Mouse (Mus musculus) lung, embryonic 14.5 days (tissue): ENCODE results near the gene Dcst2. TPM values are rescaled to one million over a fixed set of nuclear protein-coding genes. Genes with fewer than 3 reads are reported as not detected.

Experiments
- ATAC-seq: fragments of 200-750 bp; cut with Nextera tagmentation; 2 replicates; pipeline ENCODE4 v1.8.0; 2017; ENCODE audit warnings: mild to moderate bottlenecking, moderate TSS enrichment, moderate library complexity; ENCODE audit not compliant: insufficient read depth
- DNase-seq: peaks from one replicate; pipeline ENCODE4 v3.0.0-alpha.2; 2015
- H3K27ac ChIP-seq: fragments of 300-500 bp; sonication (generic); 2 replicates; pipeline ENCODE4 v1.5.1; 2014; ENCODE audit warnings: low read depth, mild to moderate bottlenecking, moderate library complexity
- H3K27me3 ChIP-seq: fragments of 300-500 bp; sonication (generic); 2 replicates; pipeline ENCODE4 v1.6.1; 2014; ENCODE audit warnings: low read length, control low read depth; ENCODE audit not compliant: insufficient read depth
- H3K36me3 ChIP-seq: fragments of 300-500 bp; sonication (generic); 2 replicates; pipeline ENCODE4 v1.6.1; 2014; ENCODE audit warnings: control low read depth; ENCODE audit not compliant: insufficient read depth
- H3K4me1 ChIP-seq: fragments of 300-500 bp; sonication (generic); 2 replicates; pipeline ENCODE4 v1.6.1; 2014; ENCODE audit warnings: antibody characterized with exemption, control low read depth; ENCODE audit not compliant: insufficient read depth
- H3K4me2 ChIP-seq: fragments of 300-500 bp; sonication (generic); 2 replicates; pipeline ENCODE4 v1.6.1; 2014; ENCODE audit warnings: mild to moderate bottlenecking
- H3K4me3 ChIP-seq: fragments of 300-500 bp; sonication (generic); 2 replicates; pipeline ENCODE4 v1.5.1; 2014; ENCODE audit warnings: low read depth, low read length
- H3K9ac ChIP-seq: fragments of 300-500 bp; sonication (generic); 2 replicates; pipeline ENCODE4 v1.6.1; 2014
- H3K9me3 ChIP-seq: fragments of 300-500 bp; sonication (generic); 2 replicates; pipeline ENCODE4 v1.6.1; 2016; ENCODE audit warnings: low read depth, low read length, control low read depth
- CTCF ChIP-seq: IDR thresholded peaks from 2 replicates; pipeline ENCODE4 v1.5.1; 2016; ENCODE audit warnings: antibody characterized with exemption, low read depth
- WGBS: fragments of 180-500 bp; shearing (Covaris S2); extraction: QIAGEN DNeasy Blood & Tissue Kit; methylation state at CpG from one replicate; pipeline ENCODE4 v1.1.7; 2014; 5-methylcytosine and 5-hydroxymethylcytosine counted together
- polyA plus RNA-seq: library from polyadenylated mRNA; unstranded; fragments of >200 nt; fragmentation: Nextera tagmentation; extraction: Ambion mirVana; gene quantifications from 2 replicates; pipeline ENCODE4 v1.2.1, GENCODE M21; 2014

Dcst2 gene
- polyA plus RNA-seq: 0.17 TPM in 1 of 2 replicates, not detected in the other

DNA sequence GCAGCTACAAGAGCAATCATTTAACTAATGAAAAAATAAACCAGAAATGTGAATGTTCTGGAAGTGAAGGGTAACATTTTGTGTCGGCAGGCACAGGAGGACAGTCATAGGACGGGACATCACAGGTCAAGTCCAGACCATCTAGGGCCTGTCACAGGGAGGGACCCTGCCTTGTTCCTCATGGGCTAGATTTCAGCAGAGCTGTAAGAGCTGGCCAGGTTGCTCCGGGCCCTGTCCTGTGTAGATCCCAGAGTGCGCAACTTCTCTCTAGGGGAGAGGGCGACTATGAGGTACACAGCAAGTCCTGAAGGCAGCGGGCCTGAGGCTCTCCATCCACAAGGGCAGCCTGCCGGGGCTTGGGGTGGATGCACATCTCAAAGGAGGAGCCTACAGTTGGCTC is at the start of gene Dcst2:
TSS of gene Dcst2 (plus strand) at position 301 of the 400 bp plus-strand sequence.
- WGBS: 80% methylated on average over 7 of the region's 7 CpGs
- Histone ChIP-seq H3K36me3 (no peaks in the 10 kb centered on the region), H3K9ac (no peak within 1 kb of the TSS), H3K9me3 (no peaks in the 10 kb centered on the region), H3K27me3 (no peaks in the 10 kb centered on the region), H3K4me2 (no peak within 1 kb of the TSS), H3K4me1 (no peaks in the 10 kb centered on the region), H3K27ac (no peak within 1 kb of the TSS), H3K4me3 (no peak within 1 kb of the TSS)
- ATAC-seq (no peak), DNase-seq (no peak)
- no peak for TF ChIP-seq CTCF

DNA sequence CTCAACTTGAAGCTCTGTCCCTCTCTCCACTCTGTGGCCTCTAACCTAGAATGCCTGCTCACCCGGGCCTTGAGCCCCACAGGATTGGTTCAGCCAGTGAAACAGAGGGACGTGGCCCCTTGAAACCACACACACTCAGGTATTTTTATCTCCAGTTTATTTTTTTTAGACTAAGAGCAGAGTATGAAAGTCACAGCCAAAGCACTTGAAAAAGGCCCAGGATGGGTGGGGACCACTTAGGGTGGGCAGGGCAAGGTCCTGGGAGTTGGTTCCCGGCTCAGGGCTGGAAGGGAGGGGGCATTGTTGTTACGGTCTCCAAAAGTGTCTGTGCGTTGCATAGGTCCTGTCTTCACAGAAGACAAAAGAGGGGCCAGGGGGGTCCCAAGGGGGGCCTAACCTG is 47.4 kb upstream of the Dcst2 start:
- Histone ChIP-seq H3K9me3 (no peaks in the 10 kb centered on the region), H3K4me2 (peak overlapping the region; percentile 77; the same call in 1 of the 2 replicates), H3K27ac (peak overlapping the region; percentile 64; the same call in 1 of the 2 replicates), H3K4me3 (no peak overlapping the region), H3K4me1 (peaks cover 14% of the 10 kb centered on the region), H3K27me3 (peaks cover 19% of the 10 kb centered on the region), H3K9ac (no peak overlapping the region), H3K36me3 (no peaks in the 10 kb centered on the region)
- DNase-seq (peak; percentile 10), ATAC-seq (no peak)
- WGBS: 33% methylated on average over 5 of the region's 5 CpGs
- no peak for TF ChIP-seq CTCF

DNA sequence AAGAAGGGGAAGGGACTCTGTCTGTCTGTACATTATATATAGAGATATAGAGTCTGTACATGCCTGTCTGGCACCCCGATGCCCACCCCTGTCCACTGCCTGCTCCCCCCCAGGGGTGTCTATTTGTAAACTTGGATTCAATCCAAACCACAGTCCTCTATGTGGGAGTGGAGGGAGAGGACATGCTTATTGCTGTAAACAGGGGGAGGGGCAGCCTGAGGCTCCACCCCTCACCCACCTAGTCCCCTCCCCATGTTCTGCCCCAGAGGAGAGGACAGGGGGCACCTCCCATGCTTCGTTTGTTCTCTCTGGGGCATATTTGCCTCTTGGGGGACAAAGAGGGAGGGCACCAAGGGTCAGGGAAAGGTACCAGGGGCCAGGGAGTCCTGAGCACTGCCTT is 47.0 kb upstream of the Dcst2 start:
- Histone ChIP-seq H3K4me1 (peaks cover 19% of the 10 kb centered on the region), H3K4me2 (peak overlapping the region; percentile 77), H3K9me3 (no peaks in the 10 kb centered on the region), H3K36me3 (no peaks in the 10 kb centered on the region), H3K27ac (0 out of 2 replicates have a peak overlapping the region, but pooled peaks have one; percentile 42), H3K9ac (peak overlapping the region; percentile 52; the same call in 1 of the 2 replicates), H3K27me3 (peaks cover 24% of the 10 kb centered on the region), H3K4me3 (peak overlapping the region; percentile 37)
- DNase-seq (peak; percentile 27), ATAC-seq (no peak)
- 40% methylated on average over 2 of the region's 2 CpGs for WGBS
- no peak for TF ChIP-seq CTCF

DNA sequence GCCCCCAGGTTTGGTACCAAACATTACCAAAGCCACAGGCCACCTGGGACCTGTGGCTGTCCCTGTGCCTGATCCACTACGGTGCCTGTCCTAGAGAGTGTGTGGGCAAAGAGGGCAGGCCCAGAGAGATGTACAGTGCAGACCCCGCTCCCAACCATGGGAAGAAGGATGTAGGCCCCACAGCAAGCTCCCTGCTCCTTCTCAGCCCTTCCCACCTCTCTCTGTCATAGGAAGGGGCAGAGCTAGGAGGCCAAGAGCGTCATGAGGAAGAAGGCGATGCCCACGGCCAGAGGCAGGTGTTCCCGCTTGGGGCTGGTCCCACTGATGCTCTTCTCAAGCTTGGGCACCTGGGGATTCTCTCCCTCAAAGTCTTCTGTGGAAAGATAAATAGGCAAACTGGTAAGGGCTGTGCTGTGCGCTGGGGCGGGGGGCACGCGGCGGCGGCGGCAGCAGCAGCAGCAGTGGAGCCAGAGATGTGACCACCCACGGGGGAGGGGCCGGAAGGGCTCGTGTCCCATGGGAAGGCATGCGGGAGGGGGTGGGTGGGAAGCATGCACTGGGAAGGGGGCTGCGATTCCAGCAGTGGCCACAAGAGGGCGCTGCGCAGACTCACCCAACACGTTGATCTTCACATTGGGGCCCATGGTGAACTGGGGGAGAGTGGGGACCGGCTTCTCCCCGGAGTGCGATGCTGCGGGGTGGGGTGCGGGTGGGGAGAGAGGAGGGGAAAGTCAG is 46.4 kb upstream of the Dcst2 start:
- 0 out of 2 replicates have a peak overlapping the region, but pooled peaks have one; percentile 42 for H3K27ac ChIP-seq

DNA sequence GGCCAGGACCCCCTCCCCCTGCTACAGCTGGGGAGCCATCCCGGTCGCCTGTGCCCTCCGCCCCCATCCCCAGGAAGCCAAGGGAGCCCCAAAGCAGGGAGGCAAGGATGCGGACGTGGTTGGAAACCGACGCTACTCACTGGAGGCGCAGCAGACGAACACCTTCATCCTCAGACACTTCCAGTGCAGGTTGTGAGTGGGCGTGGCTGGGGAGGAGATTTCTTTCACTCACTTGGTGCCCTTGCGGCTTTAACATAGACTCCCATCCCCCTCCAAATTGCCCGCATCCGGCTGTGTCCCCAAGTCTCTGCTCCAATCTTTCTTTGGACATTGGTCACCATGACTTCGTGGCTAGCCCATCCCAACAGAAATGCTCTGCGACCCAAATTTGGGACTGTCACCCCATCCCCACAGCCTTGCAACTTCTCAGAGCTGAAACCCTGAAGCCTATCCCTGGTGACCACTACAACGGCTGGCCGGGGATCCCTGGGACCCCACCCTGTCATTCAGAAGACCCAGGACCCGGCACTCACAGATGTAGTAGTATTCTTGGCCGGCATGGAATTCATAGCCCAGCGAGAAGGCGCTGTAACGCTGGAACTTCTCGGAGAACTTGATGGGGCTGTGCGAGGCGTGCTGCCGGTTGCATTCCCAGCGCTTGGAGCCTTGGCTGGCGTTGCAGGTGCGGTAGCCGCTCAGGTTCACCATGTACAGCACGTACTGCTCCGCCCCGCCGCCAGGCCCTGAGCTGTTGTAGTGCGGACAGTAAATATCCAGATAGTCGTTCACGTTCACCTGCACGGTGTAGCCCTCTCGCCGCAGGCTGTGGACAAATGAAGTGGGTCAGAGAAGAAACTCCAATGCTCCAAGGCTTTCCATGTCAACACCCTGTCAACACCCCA is 45.6 kb upstream of the Dcst2 start:
- DNase-seq: no peak
- H3K36me3 ChIP-seq: no peaks in the 10 kb centered on the region
- peak overlapping the region; percentile 37 for H3K4me3 ChIP-seq
- H3K27ac ChIP-seq: no peak overlapping the region
- 10% methylated on average over 39 of the region's 40 CpGs for WGBS
- ATAC-seq: peak; percentile 5; the same call in 1 of the 2 replicates
- H3K4me1 ChIP-seq: peaks cover 27% of the 10 kb centered on the region
- no peaks in the 10 kb centered on the region for H3K9me3 ChIP-seq
- peaks cover 37% of the 10 kb centered on the region for H3K27me3 ChIP-seq
- TF ChIP-seq CTCF: no peak
- peak overlapping the region; percentile 77 for H3K4me2 ChIP-seq
- no peak overlapping the region for H3K9ac ChIP-seq

More for the DNA sequence above, 46.4 kb upstream of the Dcst2 start:
- Histone ChIP-seq H3K4me3 (peak overlapping the region; percentile 37), H3K27me3 (peaks cover 29% of the 10 kb centered on the region), H3K4me2 (peak overlapping the region; percentile 77), H3K9ac (peak overlapping the region; percentile 52), H3K4me1 (peaks cover 19% of the 10 kb centered on the region), H3K36me3 (no peaks in the 10 kb centered on the region), H3K9me3 (no peaks in the 10 kb centered on the region)
- TF ChIP-seq CTCF: peak; percentile 97
- DNase-seq (peak; percentile 92), ATAC-seq (peak; percentile 33)
- WGBS: 4% methylated on average over 25 of the region's 26 CpGs

DNA sequence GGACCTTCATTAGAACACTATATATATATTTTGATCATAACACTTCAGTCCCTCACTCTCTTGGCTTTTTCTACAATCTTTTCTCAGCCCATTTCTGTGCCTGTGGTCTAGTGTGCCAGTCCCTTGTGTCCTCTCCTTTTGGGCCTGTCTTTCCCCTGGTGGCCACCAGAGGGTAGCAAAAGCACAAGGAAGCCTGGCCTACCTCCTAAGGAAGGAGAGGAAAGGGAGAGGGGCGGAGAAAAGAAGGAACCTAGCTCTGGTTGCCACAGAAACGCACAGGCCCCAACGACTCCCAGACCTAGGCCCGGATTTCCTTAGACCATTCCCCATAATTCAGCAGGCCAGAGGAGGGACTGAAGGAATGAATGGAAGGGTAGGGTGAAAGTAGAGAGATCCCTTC is 44.9 kb upstream of the Dcst2 start:
- ATAC-seq: peak; percentile 16
- Histone ChIP-seq H3K9me3 (no peaks in the 10 kb centered on the region), H3K4me3 (no peak overlapping the region), H3K4me2 (peak overlapping the region; percentile 77), H3K27ac (no peak overlapping the region), H3K36me3 (no peaks in the 10 kb centered on the region), H3K4me1 (peaks cover 32% of the 10 kb centered on the region), H3K27me3 (peaks cover 44% of the 10 kb centered on the region), H3K9ac (no peak overlapping the region)
- peak; percentile 95 for DNase-seq
- 2% methylated on average over 4 of the region's 4 CpGs for WGBS
- peak; percentile 98 for TF ChIP-seq CTCF
